Mouse (Mus musculus) midbrain, embryonic 14.5 days (tissue): Measurements from ENCODE around the gene Guca2b. TPM values are rescaled to one million over a fixed set of nuclear protein-coding genes. Genes with fewer than 3 reads are reported as not detected.

ENCODE experiments used
- ATAC-seq: fragments of 200-750 bp; cut with Nextera tagmentation; 2 replicates; pipeline ENCODE4 v1.8.0; 2017; ENCODE audit warnings: moderate number of reproducible peaks, moderate library complexity; ENCODE audit not compliant: low FRiP score, low TSS enrichment
- DNase-seq: peaks from one replicate; pipeline ENCODE4 v3.0.0-alpha.2; 2015
- H3K27ac ChIP-seq: fragments of 300-500 bp; sonication (generic); replicated peaks from 2 replicates; pipeline ENCODE4 v1.5.1; 2014; ENCODE audit warnings: mild to moderate bottlenecking, low read depth, low read length, moderate library complexity
- H3K27me3 ChIP-seq: fragments of 300-500 bp; sonication (generic); 2 replicates; pipeline ENCODE4 v1.6.1; 2014; ENCODE audit warnings: low read length, control low read depth, mixed read lengths; ENCODE audit not compliant: control insufficient read depth, insufficient read depth
- H3K36me3 ChIP-seq: fragments of 300-500 bp; sonication (generic); 2 replicates; pipeline ENCODE4 v1.6.1; 2014; ENCODE audit warnings: low read length, control low read depth; ENCODE audit not compliant: control insufficient read depth, insufficient read depth
- H3K4me1 ChIP-seq: fragments of 300-500 bp; sonication (generic); 2 replicates; pipeline ENCODE4 v1.6.1; 2014; ENCODE audit warnings: mild to moderate bottlenecking, antibody characterized with exemption, low read length, control low read depth; ENCODE audit not compliant: control insufficient read depth, insufficient read depth
- H3K4me2 ChIP-seq: fragments of 300-500 bp; sonication (generic); 2 replicates; pipeline ENCODE4 v1.6.1; 2014; ENCODE audit warnings: mild to moderate bottlenecking, low read length, moderate library complexity
- H3K4me3 ChIP-seq: fragments of 300-500 bp; sonication (generic); replicated peaks from 2 replicates; pipeline ENCODE4 v1.5.1; 2014; ENCODE audit warnings: low read depth, low read length
- H3K9ac ChIP-seq: fragments of 300-500 bp; sonication (generic); replicated peaks from 2 replicates; pipeline ENCODE4 v1.6.1; 2014; ENCODE audit warnings: mild to moderate bottlenecking, low read length, moderate library complexity
- H3K9me3 ChIP-seq: fragments of 300-500 bp; sonication (generic); 2 replicates; pipeline ENCODE4 v1.6.1; 2016; ENCODE audit warnings: low read length, control low read depth, mixed read lengths; ENCODE audit not compliant: control insufficient read depth
- WGBS: fragments of 180-500 bp; shearing (Covaris S2); extraction: QIAGEN DNeasy Blood & Tissue Kit; methylation state at CpG from one replicate; pipeline ENCODE4 v1.1.7; 2014; 5-methylcytosine and 5-hydroxymethylcytosine counted together
- polyA plus RNA-seq: library from polyadenylated mRNA; unstranded; fragments of >200 nt; fragmentation: Nextera tagmentation; extraction: Ambion mirVana; gene quantifications from 2 replicates; pipeline ENCODE4 v1.2.1, GENCODE M21; 2014

The Guca2b gene
- not detected in 2 replicates for polyA plus RNA-seq

GRCm38 (mm10) chr4:119658731-119659130 lies at the start of gene Guca2b:
Gene Guca2b, minus strand, starts transcription at chr4:119658954.
- 90% methylated on average over 4 of the region's 4 CpGs for WGBS
- Histone ChIP-seq H3K9ac (no peak within 1 kb of the TSS), H3K4me3 (no peak within 1 kb of the TSS), H3K4me1 (no peaks in the 10 kb centered on the region), H3K4me2 (no peak within 1 kb of the TSS), H3K9me3 (no peaks in the 10 kb centered on the region), H3K36me3 (no peaks in the 10 kb centered on the region), H3K27ac (no peak within 1 kb of the TSS), H3K27me3 (no peaks in the 10 kb centered on the region)
- no peak for DNase-seq
- no peak for ATAC-seq

GRCm38 (mm10) chr4:119707751-119708150 lies 49.0 kb upstream of the Guca2b start:
- ATAC-seq, result no peak
- WGBS, result 26% methylated on average over 3 of the region's 3 CpGs
- H3K4me1 ChIP-seq, result 0 out of 2 replicates have a peak, but pooled peaks cover 4% of the 10 kb centered on the region

GRCm38 (mm10) chr4:119707326-119707725 lies 48.6 kb upstream of the Guca2b start:
- H3K9me3 ChIP-seq, result no peaks in the 10 kb centered on the region
- no peak overlapping the region for H3K27ac ChIP-seq
- no peak overlapping the region for H3K9ac ChIP-seq
- H3K4me1 ChIP-seq, result 0 out of 2 replicates have a peak, but pooled peaks cover 4% of the 10 kb centered on the region
- no peak overlapping the region for H3K4me2 ChIP-seq
- WGBS, result 50% methylated on average over 5 of the region's 5 CpGs
- ATAC-seq, result no peak
- no peak overlapping the region for H3K4me3 ChIP-seq
- H3K27me3 ChIP-seq, result no peaks in the 10 kb centered on the region
- DNase-seq, result no peak
- no peaks in the 10 kb centered on the region for H3K36me3 ChIP-seq

More at GRCm38 (mm10) chr4:119707751-119708150, 49.0 kb upstream of the Guca2b start:
- Histone ChIP-seq H3K36me3 (no peaks in the 10 kb centered on the region), H3K4me3 (no peak overlapping the region), H3K27ac (no peak overlapping the region), H3K27me3 (no peaks in the 10 kb centered on the region), H3K4me2 (no peak overlapping the region), H3K9me3 (no peaks in the 10 kb centered on the region), H3K9ac (no peak overlapping the region)
- no peak for DNase-seq

GRCm38 (mm10) chr4:119703965-119704364 lies 45.2 kb upstream of the Guca2b start:
- WGBS, result 83% methylated on average over 8 of the region's 8 CpGs
- no peak for DNase-seq
- Histone ChIP-seq H3K4me2 (no peak overlapping the region), H3K9me3 (no peaks in the 10 kb centered on the region), H3K36me3 (no peaks in the 10 kb centered on the region), H3K9ac (no peak overlapping the region), H3K27ac (no peak overlapping the region), H3K27me3 (no peaks in the 10 kb centered on the region), H3K4me1 (no peaks in the 10 kb centered on the region), H3K4me3 (no peak overlapping the region)
- ATAC-seq, result no peak

GRCm38 (mm10) chr4:119701269-119701954 lies 42.7 kb upstream of the Guca2b start:
- Histone ChIP-seq H3K4me3 (no peak overlapping the region), H3K9me3 (no peaks in the 10 kb centered on the region)
- WGBS, result 89% methylated on average over 11 of the region's 11 CpGs

GRCm38 (mm10) chr4:119698339-119698738 lies 39.6 kb upstream of the Guca2b start:
- Histone ChIP-seq H3K27me3 (no peaks in the 10 kb centered on the region), H3K4me3 (no peak overlapping the region), H3K4me2 (no peak overlapping the region), H3K9ac (no peak overlapping the region), H3K36me3 (no peaks in the 10 kb centered on the region), H3K9me3 (no peaks in the 10 kb centered on the region), H3K4me1 (no peaks in the 10 kb centered on the region), H3K27ac (no peak overlapping the region)
- ATAC-seq, result no peak
- no peak for DNase-seq
- WGBS, result 40% methylated on average over 2 of the region's 2 CpGs

More at GRCm38 (mm10) chr4:119701269-119701954, 42.7 kb upstream of the Guca2b start:
- DNase-seq (no peak), ATAC-seq (no peak)
- Histone ChIP-seq H3K9ac (no peak overlapping the region), H3K36me3 (no peaks in the 10 kb centered on the region), H3K4me2 (no peak overlapping the region), H3K4me1 (no peaks in the 10 kb centered on the region), H3K27me3 (no peaks in the 10 kb centered on the region), H3K27ac (no peak overlapping the region)

- no peaks in the 10 kb centered on the region for H3K9me3 ChIP-seq
- H3K27me3 ChIP-seq, result no peaks in the 10 kb centered on the region
- no peak overlapping the region for H3K4me3 ChIP-seq
- no peak overlapping the region for H3K9ac ChIP-seq
- H3K4me1 ChIP-seq, result peaks cover 6% of the 10 kb centered on the region
- 89% methylated on average over 2 of the region's 2 CpGs for WGBS
- H3K27ac ChIP-seq, result no peak overlapping the region
- DNase-seq (no peak), ATAC-seq (no peak)
- no peaks in the 10 kb centered on the region for H3K36me3 ChIP-seq
- no peak overlapping the region for H3K4me2 ChIP-seq
Observed at GRCm38 (mm10) chr4:119685746-119686145, 27.0 kb upstream of the Guca2b start.

- DNase-seq, result peak; percentile 35
Observed at GRCm38 (mm10) chr4:119682596-119682995, 23.8 kb upstream of the Guca2b start.

GRCm38 (mm10) chr4:119672685-119673084 lies 13.9 kb upstream of the Guca2b start:
- Histone ChIP-seq H3K9ac (no peak overlapping the region), H3K4me2 (no peak overlapping the region), H3K9me3 (no peaks in the 10 kb centered on the region), H3K27me3 (no peaks in the 10 kb centered on the region), H3K36me3 (no peaks in the 10 kb centered on the region), H3K27ac (no peak overlapping the region), H3K4me3 (no peak overlapping the region), H3K4me1 (peaks cover 12% of the 10 kb centered on the region)
- WGBS, result 46% methylated on average over 5 of the region's 5 CpGs
- DNase-seq, result peak; percentile 45
- no peak for ATAC-seq

More at GRCm38 (mm10) chr4:119682596-119682995, 23.8 kb upstream of the Guca2b start:
- H3K4me1 ChIP-seq, result peaks cover 6% of the 10 kb centered on the region
- H3K9ac ChIP-seq, result no peak overlapping the region
- no peak for ATAC-seq
- no peak overlapping the region for H3K4me3 ChIP-seq
- H3K9me3 ChIP-seq, result no peaks in the 10 kb centered on the region
- H3K27ac ChIP-seq, result no peak overlapping the region
- H3K4me2 ChIP-seq, result no peak overlapping the region
- H3K36me3 ChIP-seq, result no peaks in the 10 kb centered on the region
- H3K27me3 ChIP-seq, result no peaks in the 10 kb centered on the region
- WGBS, result 28% methylated on average over 5 of the region's 5 CpGs
